In genomic region chr11:54562761-54563160, GRCm38 (mm10) we compare ENCODE assay signal across 10 mouse cellular contexts. TPM values are rescaled to one million over a fixed set of nuclear protein-coding genes. Genes with fewer than 3 reads are reported as not detected.
DNase-seq lines count a peak whose midpoint lies in the region; ATAC-seq and TF ChIP-seq lines count a peak whose summit lies in the region.
"Had no signal": no experiment of that assay in that cellular context is flagged by ENCODE, and none has a peak within 500 bp of the region (broad histone marks: within the 10 kb centered on the region; RNA-seq: fewer than 3 reads in every experiment).

No protein-coding gene starts in this region.

- H3K4me2 ChIP-seq in kidney, postnatal 0 days (ENCODE audit: low read length), result no peak overlapping the region
- H3K4me2 ChIP-seq in kidney, embryonic 16.5 days (replicated peaks; ENCODE audit: low read depth, low read length), result no peak overlapping the region
- no peak overlapping the region for H3K4me2 ChIP-seq in stomach, postnatal 0 days (replicated peaks; ENCODE audit: low read depth)
- no peak overlapping the region for H3K4me2 ChIP-seq in midbrain, embryonic 16.5 days (ENCODE audit: low read length)
- H3K4me2 ChIP-seq: lung, embryonic 15.5 days; stomach, embryonic 15.5 days had no signal

- no peak for ATAC-seq in kidney, postnatal 0 days (replicated peaks; ENCODE audit: low FRiP score, low read depth)
- ATAC-seq in kidney, embryonic 16.5 days (ENCODE audit: low FRiP score, low TSS enrichment), result no peak
- ATAC-seq in hematopoietic stem cell, adult 5-6 weeks (replicated peaks in 1 of 2; ENCODE audit: insufficient read depth in 1 of 2, low FRiP score in 2 of 2, low TSS enrichment in 1 of 2, low read depth in 1 of 2, poor library complexity in 2 of 2, severe bottlenecking in 2 of 2), result peak; percentile 42 to 62; a peak in 1 of 4 replicates
- ATAC-seq in stomach, postnatal 0 days (ENCODE audit: low FRiP score, low TSS enrichment), result no peak
- ATAC-seq in midbrain, embryonic 16.5 days, result no peak

- H3K27me3 ChIP-seq in kidney, postnatal 0 days (ENCODE audit: insufficient read depth, low read length), result no peaks in the 10 kb centered on the region
- no peaks in the 10 kb centered on the region for H3K27me3 ChIP-seq in kidney, embryonic 16.5 days (ENCODE audit: insufficient read depth, low read length)
- no peaks in the 10 kb centered on the region for H3K27me3 ChIP-seq in stomach, postnatal 0 days (ENCODE audit: control insufficient read depth, insufficient read depth, low read length)
- H3K27me3 ChIP-seq in midbrain, embryonic 16.5 days (ENCODE audit: control insufficient read depth, insufficient read depth, low read depth, low read length), result no peaks in the 10 kb centered on the region
- H3K27me3 ChIP-seq: lung, embryonic 15.5 days; stomach, embryonic 15.5 days had no signal

- peak; percentile 45; the same call in 1 of the 2 replicates for TF ChIP-seq CTCF in kidney, postnatal 0 days (IDR thresholded peaks at IDR 0.05; ENCODE audit: low read depth)
- TF ChIP-seq CTCF in stomach, postnatal 0 days (IDR thresholded peaks at IDR 0.05; ENCODE audit: low read depth), result peak; percentile 65

- WGBS in kidney, postnatal 0 days, result 87% methylated on average over 5 of the region's 5 CpGs
- WGBS in kidney, embryonic 16.5 days, result 89% methylated on average over 5 of the region's 5 CpGs
- WGBS in stomach, postnatal 0 days, result 83% methylated on average over 5 of the region's 5 CpGs
- whole genome bisulfite sequencing in midbrain, embryonic 16.5 days, result 91% methylated on average over 5 of the region's 5 CpGs

- no peaks in the 10 kb centered on the region for H3K9me3 ChIP-seq in kidney, postnatal 0 days (replicated peaks; ENCODE audit: low read length)
- H3K9me3 ChIP-seq in kidney, embryonic 16.5 days (ENCODE audit: low read length), result no peaks in the 10 kb centered on the region
- H3K9me3 ChIP-seq in stomach, postnatal 0 days (ENCODE audit: control insufficient read depth, low read length), result no peaks in the 10 kb centered on the region
- no peaks in the 10 kb centered on the region for H3K9me3 ChIP-seq in midbrain, embryonic 16.5 days (replicated peaks; ENCODE audit: control insufficient read depth, low read length, poor library complexity, severe bottlenecking)
- H3K9me3 ChIP-seq: lung, embryonic 15.5 days; stomach, embryonic 15.5 days had no signal

- no peak overlapping the region for H3K4me3 ChIP-seq in kidney, postnatal 0 days (replicated peaks; ENCODE audit: low read depth, low read length)
- H3K4me3 ChIP-seq in kidney, embryonic 16.5 days (ENCODE audit: low read length), result no peak overlapping the region
- no peak overlapping the region for H3K4me3 ChIP-seq in stomach, postnatal 0 days (ENCODE audit: low read depth, low read length)
- no peak overlapping the region for H3K4me3 ChIP-seq in midbrain, embryonic 16.5 days (ENCODE audit: low read depth, low read length)
- H3K4me3 ChIP-seq: lung, embryonic 15.5 days; stomach, embryonic 15.5 days had no signal

- H3K9ac ChIP-seq in kidney, postnatal 0 days (ENCODE audit: low read depth, low read length), result no peak overlapping the region
- H3K9ac ChIP-seq in kidney, embryonic 16.5 days (replicated peaks; ENCODE audit: low read length), result no peak overlapping the region
- no peak overlapping the region for H3K9ac ChIP-seq in stomach, postnatal 0 days (ENCODE audit: low read length)
- no peak overlapping the region for H3K9ac ChIP-seq in midbrain, embryonic 16.5 days (ENCODE audit: low read depth, low read length)
- H3K9ac ChIP-seq: lung, embryonic 15.5 days; stomach, embryonic 15.5 days had no signal

- no peaks in the 10 kb centered on the region for H3K36me3 ChIP-seq in kidney, postnatal 0 days (ENCODE audit: insufficient read depth, low read length)
- 0 out of 2 replicates have a peak, but pooled peaks cover 1% of the 10 kb centered on the region for H3K36me3 ChIP-seq in kidney, embryonic 16.5 days (ENCODE audit: insufficient read depth, low read length)
- no peaks in the 10 kb centered on the region for H3K36me3 ChIP-seq in stomach, postnatal 0 days (ENCODE audit: control insufficient read depth, insufficient read depth, low read length)
- no peaks in the 10 kb centered on the region for H3K36me3 ChIP-seq in midbrain, embryonic 16.5 days (ENCODE audit: control insufficient read depth, insufficient read depth, low read length)
- H3K36me3 ChIP-seq: lung, embryonic 15.5 days; stomach, embryonic 15.5 days had no signal

- no peak overlapping the region for H3K27ac ChIP-seq in kidney, postnatal 0 days
- H3K27ac ChIP-seq in kidney, embryonic 16.5 days (ENCODE audit: low read length), result no peak overlapping the region
- no peak overlapping the region for H3K27ac ChIP-seq in stomach, postnatal 0 days (replicated peaks)
- no peak overlapping the region for H3K27ac ChIP-seq in midbrain, embryonic 16.5 days (ENCODE audit: low read length)
- H3K27ac ChIP-seq: lung, embryonic 15.5 days; stomach, embryonic 15.5 days had no signal

- TF ChIP-seq EP300 in stomach, postnatal 0 days (optimal IDR thresholded peaks at IDR 0.05), result no peak

- H3K4me1 ChIP-seq in kidney, postnatal 0 days (replicated peaks; ENCODE audit: insufficient read depth, low read length), result no peaks in the 10 kb centered on the region
- no peaks in the 10 kb centered on the region for H3K4me1 ChIP-seq in kidney, embryonic 16.5 days (ENCODE audit: insufficient read depth, low read length)
- H3K4me1 ChIP-seq in stomach, postnatal 0 days (replicated peaks; ENCODE audit: control insufficient read depth, insufficient read depth), result no peaks in the 10 kb centered on the region
- H3K4me1 ChIP-seq in midbrain, embryonic 16.5 days (ENCODE audit: control insufficient read depth, insufficient read depth, low read length), result no peaks in the 10 kb centered on the region
- H3K4me1 ChIP-seq: lung, embryonic 15.5 days; stomach, embryonic 15.5 days had no signal

- peak; percentile 35 for DNase-seq in adrenal gland, postnatal 10 days
- no peak for DNase-seq in adrenal gland, adult 18-20 months (ENCODE audit: low spot score in 2 of 2)
- peak; percentile 27 for DNase-seq in kidney, postnatal 0 days (ENCODE audit: low spot score)
- peak; percentile 29 for DNase-seq in ES-CJ7 (ENCODE audit: low read depth, low spot score)
- DNase-seq in stomach, postnatal 0 days (ENCODE audit: low spot score), result peak; percentile 21

RNA-seq across cellular contexts. Expression of gene Rapgef6, which starts 40.1 kb away (rescaled TPM):
- 10 to 100 TPM; 24.9 to 28.0 TPM for total RNA-seq in adrenal gland, postnatal 10 days (2021)
- total RNA-seq in adrenal gland, adult 18-20 months (2021), result 10 to 100 TPM; 19.6 to 20.6 TPM
- polyA plus RNA-seq in kidney, postnatal 0 days (2015; fragmentation: Nextera tagmentation; extraction: Ambion mirVana), result 20.3 and 20.9 TPM in 2 replicates
- polyA plus RNA-seq in kidney, embryonic 16.5 days (2015; fragmentation: Nextera tagmentation; extraction: Ambion mirVana), result 29.4 and 36.6 TPM in 2 replicates
- 56.4 and 76.5 TPM in 2 replicates for total RNA-seq in hematopoietic stem cell, adult 5-6 weeks (2017)
- polyA plus RNA-seq in stomach, postnatal 0 days (2015; fragmentation: Nextera tagmentation; extraction: Ambion mirVana), result 12.5 and 17.0 TPM in 2 replicates
- polyA plus RNA-seq in midbrain, embryonic 16.5 days (2015; fragmentation: Nextera tagmentation; extraction: Ambion mirVana), result 40.2 and 44.3 TPM in 2 replicates

Comparison
In these comparisons a context has a peak if more than half of its experiments do, and no peak if none do; other contexts are left out.
1. DNase-seq: peak in adrenal gland, postnatal 10 days (single experiment), kidney, postnatal 0 days (single experiment), ES-CJ7 (single experiment) and stomach, postnatal 0 days (single experiment); none in adrenal gland, adult 18-20 months (0 of 2).
2. ATAC-seq: peak in hematopoietic stem cell, adult 5-6 weeks (2 of 2); none in kidney, postnatal 0 days (single experiment), kidney, embryonic 16.5 days (single experiment), stomach, postnatal 0 days (single experiment) and midbrain, embryonic 16.5 days (single experiment).